Mouse (Mus musculus) heart, adult 2 months (tissue): ENCODE data around the gene Wbp11. TPM values are rescaled to one million over a fixed set of nuclear protein-coding genes. Genes with fewer than 3 reads are reported as not detected.
"Not testable (repeated sequence)": the region's sequence is repeated elsewhere in the genome, so short reads cannot be mapped to it uniquely, and the experiment has no call there.

Experiments
- DNase-seq, 2 experiments: peaks; one replicate each; pipeline ENCODE4 v3.0.0; 2021
- H3K27ac ChIP-seq: fragments of 200-600 bp; 2 replicates; pipeline ENCODE4 v1.8.1; 2022
- H3K27me3 ChIP-seq: fragments of 200-500 bp; 2 replicates; pipeline ENCODE4 v1.6.1; 2012; ENCODE audit warnings: mild to moderate bottlenecking, low read length, inconsistent platforms, mixed read lengths; ENCODE audit not compliant: control insufficient read depth, insufficient read depth
- H3K36me3 ChIP-seq: fragments of 200-500 bp; 2 replicates; pipeline ENCODE4 v1.6.1; 2012; ENCODE audit warnings: low read length, inconsistent platforms; ENCODE audit not compliant: control insufficient read depth, insufficient read depth
- H3K4me1 ChIP-seq: fragments of 200-500 bp; 2 replicates; pipeline ENCODE4 v1.6.1; 2011; ENCODE audit warnings: low read length; ENCODE audit not compliant: control insufficient read depth, insufficient read depth
- H3K4me3 ChIP-seq: fragments of 200-600 bp; 2 replicates; pipeline ENCODE4 v1.8.1; 2022
- H3K79me2 ChIP-seq: fragments of 200-500 bp; replicated peaks from 2 replicates; pipeline ENCODE4 v1.6.1; 2012; ENCODE audit warnings: mild to moderate bottlenecking, inconsistent platforms, low read length, moderate library complexity, mixed read lengths; ENCODE audit not compliant: control insufficient read depth, insufficient read depth
- H3K9ac ChIP-seq: fragments of 200-500 bp; 2 replicates; pipeline ENCODE4 v1.6.1; 2012; ENCODE audit warnings: low read depth, mild to moderate bottlenecking, control low read depth, inconsistent platforms, low read length, mixed read lengths
- CTCF ChIP-seq: fragments of 200-600 bp; IDR thresholded peaks from 2 replicates; pipeline ENCODE4 v1.8.1; 2022; ENCODE audit warnings: antibody characterized with exemption, mild to moderate bottlenecking, moderate library complexity
- EP300 ChIP-seq: fragments of 200-500 bp; IDR thresholded peaks from 2 replicates; pipeline ENCODE4 v1.6.1; 2011; ENCODE audit warnings: low read depth, low read length, control low read depth; ENCODE audit not compliant: insufficient read depth
- POLR2A ChIP-seq: fragments of 200-500 bp; IDR thresholded peaks from 2 replicates; pipeline ENCODE4 v1.6.1; 2011; ENCODE audit warnings: mild to moderate bottlenecking, low read depth, low read length, control low read depth; ENCODE audit not compliant: insufficient read depth
- WGBS: fragments of 180-500 bp; shearing (Covaris S2); methylation state at CpG from one replicate; pipeline ENCODE4 v1.1.7; 2018; 5-methylcytosine and 5-hydroxymethylcytosine counted together
- intact Hi-C: fragments of 180-260 bp; cut with DNase I; formaldehyde crosslinking; loops from one replicate; pipeline ENCODE4 v1.15.1; 2025
- polyA plus RNA-seq: library from polyadenylated mRNA; depleted of rRNA; stranded (reverse); fragments of >200 nt; gene quantifications from 2 replicates; pipeline ENCODE4 v1.2.3, GENCODE M21; 2012
- total RNA-seq, 2 experiments: library from RNA; stranded (reverse); gene quantifications; 2 replicates each; pipeline ENCODE4 v1.2.3; 2021

The Wbp11 gene
- total and polyA plus RNA-seq, 3 experiments, result 28.7 to 68.1 (median 67.6) TPM

- H3K4me1 ChIP-seq, result peaks cover 4% of the 10 kb centered on the region
- intact Hi-C loops, result no loop called here
- no peak overlapping the region for H3K9ac ChIP-seq
- H3K27ac ChIP-seq, result no peak overlapping the region
- TF ChIP-seq EP300, result no peak
- no peak for TF ChIP-seq CTCF
- TF ChIP-seq POLR2A, result no peak
- H3K36me3 ChIP-seq, result no peaks in the 10 kb centered on the region
- no peaks in the 10 kb centered on the region for H3K79me2 ChIP-seq
- WGBS, result 89% methylated on average over 8 of the region's 8 CpGs
- no peaks in the 10 kb centered on the region for H3K27me3 ChIP-seq
- H3K4me3 ChIP-seq, result no peak overlapping the region
- DNase-seq, result no peak
Observed at GRCm38 (mm10) chr6:136800710-136801109, 27.3 kb downstream of the Wbp11 start.

- H3K36me3 ChIP-seq, intact Hi-C loops, H3K27me3 ChIP-seq, H3K4me3 ChIP-seq, H3K4me1 ChIP-seq, H3K79me2 ChIP-seq, H3K27ac ChIP-seq, H3K9ac ChIP-seq, DNase-seq: not testable (repeated sequence)
- 75% methylated on average over 3 of the region's 3 CpGs for WGBS
Observed at GRCm38 (mm10) chr6:136797874-136798693, 29.9 kb downstream of the Wbp11 start.

GRCm38 (mm10) chr6:136795850-136796249, 32.2 kb downstream of the Wbp11 start:
- H3K27ac ChIP-seq, result no peak overlapping the region
- no peaks in the 10 kb centered on the region for H3K36me3 ChIP-seq
- TF ChIP-seq POLR2A, result no peak
- no peak for TF ChIP-seq EP300
- TF ChIP-seq CTCF, result no peak
- intact Hi-C loops, result no loop called here
- no peaks in the 10 kb centered on the region for H3K79me2 ChIP-seq
- no peak overlapping the region for H3K9ac ChIP-seq
- no peak overlapping the region for H3K4me3 ChIP-seq
- 68% methylated on average over 6 of the region's 6 CpGs for WGBS
- no peak for DNase-seq
- no peaks in the 10 kb centered on the region for H3K27me3 ChIP-seq
- H3K4me1 ChIP-seq, result no peaks in the 10 kb centered on the region

- intact Hi-C loops, result no loop called here
- H3K9ac ChIP-seq, result no peak overlapping the region
- no peaks in the 10 kb centered on the region for H3K4me1 ChIP-seq
- WGBS, result 70% methylated on average over 1 of the region's 1 CpGs
- no peak overlapping the region for H3K27ac ChIP-seq
- H3K36me3 ChIP-seq, result no peaks in the 10 kb centered on the region
- no peaks in the 10 kb centered on the region for H3K27me3 ChIP-seq
- DNase-seq, result no peak
- H3K79me2 ChIP-seq, result no peaks in the 10 kb centered on the region
- no peak for TF ChIP-seq CTCF
- no peak for TF ChIP-seq EP300
- TF ChIP-seq POLR2A, result no peak
- H3K4me3 ChIP-seq, result no peak overlapping the region
Observed at GRCm38 (mm10) chr6:136795110-136795509, 32.9 kb downstream of the Wbp11 start.

- no peak for TF ChIP-seq EP300
- TF ChIP-seq POLR2A, result no peak
- no peak for TF ChIP-seq CTCF
- no peak for DNase-seq
- intact Hi-C loops, result no loop called here
- H3K4me3 ChIP-seq, result peak overlapping the region; percentile 3; the same call in 1 of the 2 replicates
- no peaks in the 10 kb centered on the region for H3K79me2 ChIP-seq
- WGBS, result 3% methylated on average over 23 of the region's 24 CpGs
- H3K36me3 ChIP-seq, result no peaks in the 10 kb centered on the region
- H3K27me3 ChIP-seq, result no peaks in the 10 kb centered on the region
- no peak overlapping the region for H3K27ac ChIP-seq
- peaks cover 3% of the 10 kb centered on the region for H3K4me1 ChIP-seq
- H3K9ac ChIP-seq, result no peak overlapping the region
Observed at GRCm38 (mm10) chr6:136793831-136794525, 34.1 kb downstream of the Wbp11 start.
